Mouse (Mus musculus) granulocyte monocyte progenitor cell, adult 5-6 weeks (primary cell): Measurements from ENCODE around the gene Mrpl12. TPM values are rescaled to one million over a fixed set of nuclear protein-coding genes. Genes with fewer than 3 reads are reported as not detected.

ENCODE experiments used
- ATAC-seq: replicated peaks from 2 replicates; pipeline ENCODE4 v1.8.0; 2016; ENCODE audit warnings: mild to moderate bottlenecking, moderate TSS enrichment, inconsistent platforms; ENCODE audit not compliant: poor library complexity, severe bottlenecking
- total RNA-seq, 2 experiments: library from RNA; stranded (forward) in 1 of 2; stranded (reverse) in 1 of 2; fragments of 200-712, 200-1000 nt in 1 of 2; fragments of >200 nt in 1 of 2; fragmentation: Nextera tagmentation in 1 of 2; gene quantifications; 2 replicates each; pipeline ENCODE4 v1.2.3; 2014 to 2017

The Mrpl12 gene
- total RNA-seq, 2 experiments from 2014 or later: 121 to 159 TPM

DNA sequence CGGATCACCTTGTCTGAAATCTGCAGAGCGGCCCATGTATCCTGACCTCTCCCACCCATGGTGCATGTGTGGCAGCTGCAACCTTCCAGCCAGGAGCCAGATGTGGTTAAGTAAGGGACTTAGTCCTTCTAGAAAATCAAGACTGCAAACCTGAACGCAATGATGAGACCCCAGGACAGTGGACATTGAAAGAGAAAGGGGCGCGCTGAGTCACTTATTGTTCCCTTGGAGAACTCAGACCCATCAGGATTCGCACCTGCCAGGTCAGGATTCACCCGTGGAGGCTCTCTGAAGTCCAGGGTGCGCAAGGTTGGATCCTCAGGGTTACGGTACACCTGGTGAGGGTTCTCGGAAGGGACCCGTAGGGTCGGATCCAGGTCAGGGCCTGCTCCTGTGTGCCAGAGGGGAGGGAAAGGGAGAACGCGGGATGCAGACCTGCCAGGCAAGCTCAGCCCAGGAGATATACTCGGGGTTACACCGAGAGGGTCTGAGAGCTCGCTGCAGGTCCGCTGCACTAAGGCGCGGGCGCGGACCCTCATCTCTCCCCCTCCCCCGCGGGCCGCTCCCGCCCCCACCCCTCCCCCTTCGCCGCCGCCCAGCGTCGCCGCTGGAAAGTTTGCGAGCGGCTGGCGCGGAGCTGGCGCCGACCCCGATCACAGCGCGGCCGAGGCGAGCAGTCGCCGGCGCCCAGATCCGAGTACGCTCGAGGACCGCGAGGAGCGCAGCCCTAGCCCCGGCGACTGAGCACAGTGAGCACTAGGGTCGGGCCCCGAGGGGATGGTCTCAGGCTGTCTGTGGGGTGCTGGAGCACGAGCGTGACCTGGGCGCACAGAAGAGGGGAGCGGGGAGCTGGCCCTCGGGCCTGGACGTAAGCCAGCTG, 45.9 kb downstream of the Mrpl12 start, which contains the start of gene Gcgr:
TSS of gene Gcgr (plus strand) at position 615 of the 880 bp plus-strand sequence.
- peak; percentile 20 for ATAC-seq

DNA sequence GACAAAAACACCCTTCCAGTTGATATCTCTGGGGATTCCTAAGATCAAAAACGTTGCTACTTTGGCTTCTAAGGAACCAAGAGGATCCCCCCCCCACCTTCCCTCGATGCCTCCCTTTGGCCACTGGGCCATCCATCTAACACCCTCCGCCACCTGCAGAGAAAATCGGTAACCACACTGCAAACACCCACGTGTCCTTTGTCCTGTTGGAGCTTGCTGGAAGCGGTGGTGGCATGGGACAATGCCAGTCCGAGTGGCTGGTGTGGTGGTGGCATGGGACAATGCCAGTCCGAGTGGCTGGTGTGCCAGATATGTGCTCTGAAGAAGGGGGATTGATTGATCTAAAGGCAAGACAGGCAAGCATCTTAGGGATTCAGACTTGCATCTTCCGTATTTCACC, 47.2 kb downstream of the Mrpl12 start:
- no peak for ATAC-seq

DNA sequence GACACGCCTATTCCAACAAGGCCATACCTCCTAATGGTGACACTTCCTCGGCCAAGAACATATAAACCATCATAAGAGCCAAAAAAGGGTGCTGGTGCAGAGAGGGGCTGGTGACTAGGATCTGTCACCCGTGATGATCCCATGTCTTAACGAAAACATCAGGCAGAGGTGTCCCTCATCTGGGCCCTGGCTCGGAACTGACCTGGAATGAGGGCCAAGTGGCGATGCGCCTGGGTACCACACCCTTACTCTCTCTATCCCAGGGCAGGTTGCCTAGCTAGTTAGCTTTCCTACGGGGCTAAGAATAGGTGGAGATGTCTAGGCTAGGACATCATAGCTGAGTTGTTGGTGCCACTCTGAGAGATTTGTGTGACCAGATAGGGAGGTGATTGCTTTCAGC, 49.7 kb downstream of the Mrpl12 start:
- ATAC-seq: no peak

DNA sequence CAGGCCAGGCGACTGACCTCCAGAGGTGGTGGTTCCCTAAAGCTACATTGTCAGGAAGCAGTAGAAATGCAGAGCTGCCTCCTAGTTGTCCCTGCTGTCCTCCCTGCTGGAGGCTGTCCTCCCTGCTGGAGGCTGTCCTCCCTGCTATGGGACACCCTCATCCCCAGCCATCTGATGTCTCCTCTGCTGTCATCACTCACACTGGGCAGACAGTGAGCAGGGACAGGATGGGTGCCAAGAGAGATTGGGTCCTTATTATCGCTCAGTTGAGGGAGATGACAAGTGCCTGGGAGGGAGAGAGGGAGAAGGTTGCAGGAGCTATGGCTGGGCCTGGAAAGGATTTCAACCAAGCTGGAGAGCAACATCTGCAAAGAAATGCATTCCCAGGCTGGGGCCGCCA, 50.7 kb downstream of the Mrpl12 start:
- no peak for ATAC-seq

DNA sequence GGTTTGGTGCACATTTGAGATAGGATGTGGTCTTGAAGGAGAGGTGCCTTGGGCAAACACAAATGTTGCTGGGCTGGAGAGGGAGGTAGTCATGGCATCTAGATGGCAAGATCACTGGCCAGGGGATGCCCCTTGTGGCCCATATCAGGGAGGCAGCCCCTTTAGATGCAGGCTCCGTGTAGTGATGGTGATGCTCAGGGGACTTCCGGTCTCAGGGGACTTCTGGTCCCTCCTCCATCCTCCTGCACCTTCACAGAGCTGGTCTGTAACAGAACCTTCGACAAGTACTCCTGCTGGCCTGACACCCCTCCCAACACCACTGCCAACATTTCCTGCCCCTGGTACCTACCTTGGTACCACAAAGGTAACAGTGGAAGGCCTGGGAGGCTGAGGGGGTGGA, 51.4 kb downstream of the Mrpl12 start:
- ATAC-seq: no peak

DNA sequence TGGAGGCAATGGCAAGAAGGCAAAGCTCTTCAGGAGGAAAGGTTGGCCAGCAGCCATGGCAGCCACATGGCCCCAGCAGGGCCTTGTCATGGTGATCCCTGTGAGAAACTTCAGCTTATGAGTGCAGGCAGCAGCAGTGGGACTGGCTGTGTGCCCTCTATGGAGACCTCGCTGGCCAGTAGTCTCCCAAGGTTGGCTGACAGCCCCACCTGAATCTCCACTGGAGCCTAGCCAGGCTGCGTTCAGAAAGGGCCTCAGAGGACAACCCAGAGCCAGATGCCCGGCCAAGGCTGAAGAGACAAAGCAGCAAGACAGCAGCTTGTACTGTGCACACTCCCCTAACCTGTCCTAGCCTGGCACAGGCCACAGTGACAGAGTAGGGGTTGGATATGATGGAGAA, 54.1 kb downstream of the Mrpl12 start:
- ATAC-seq: no peak

Other genes with a start within 250 kb of the Mrpl12 start
- 1,412 and 1,653 TPM in 2 replicates for gene Actg1, start 136.1 kb upstream of the Mrpl12 start, total RNA-seq (2014; fragmentation: Nextera tagmentation)
- 733 and 780 TPM in 2 replicates for gene Actg1, start 136.1 kb upstream of the Mrpl12 start, total RNA-seq (2017)
- not detected in 2 replicates for gene Fscn2, start 123.1 kb upstream of the Mrpl12 start, total RNA-seq (2014; fragmentation: Nextera tagmentation)
- not detected in 2 replicates for gene Fscn2, start 123.1 kb upstream of the Mrpl12 start, total RNA-seq (2017)
- gene Faap100, start 105.8 kb upstream of the Mrpl12 start, total RNA-seq (2014; fragmentation: Nextera tagmentation): 8.3 and 13.2 TPM in 2 replicates
- 12.9 and 18.8 TPM in 2 replicates for gene Faap100, start 105.8 kb upstream of the Mrpl12 start, total RNA-seq (2017)
- 49.2 and 54.6 TPM in 2 replicates for gene Nploc4, start 46.9 kb upstream of the Mrpl12 start, total RNA-seq (2014; fragmentation: Nextera tagmentation)
- 34.1 and 36.6 TPM in 2 replicates for gene Nploc4, start 46.9 kb upstream of the Mrpl12 start, total RNA-seq (2017)
- gene Tspan10, start 42.0 kb upstream of the Mrpl12 start, total RNA-seq (2014; fragmentation: Nextera tagmentation): not detected in 2 replicates
- not detected in 2 replicates for gene Tspan10, start 42.0 kb upstream of the Mrpl12 start, total RNA-seq (2017)
- not detected in 2 replicates for gene Pde6g, start 31.1 kb upstream of the Mrpl12 start, total RNA-seq (2014; fragmentation: Nextera tagmentation)
- gene Pde6g, start 31.1 kb upstream of the Mrpl12 start, total RNA-seq (2017): not detected in 2 replicates
- 7.9 and 8.6 TPM in 2 replicates for gene Oxld1, start 26.5 kb upstream of the Mrpl12 start, total RNA-seq (2014; fragmentation: Nextera tagmentation)
- 12.8 and 19.5 TPM in 2 replicates for gene Oxld1, start 26.5 kb upstream of the Mrpl12 start, total RNA-seq (2017)
- gene Ccdc137, start 26.5 kb upstream of the Mrpl12 start, total RNA-seq (2014; fragmentation: Nextera tagmentation): 35.6 and 43.0 TPM in 2 replicates
- gene Ccdc137, start 26.5 kb upstream of the Mrpl12 start, total RNA-seq (2017): 39.4 and 57.7 TPM in 2 replicates
- 11.7 and 15.1 TPM in 2 replicates for gene Arl16, start 17.0 kb upstream of the Mrpl12 start, total RNA-seq (2014; fragmentation: Nextera tagmentation)
- 19.2 and 22.4 TPM in 2 replicates for gene Arl16, start 17.0 kb upstream of the Mrpl12 start, total RNA-seq (2017)
- 20.6 and 21.3 TPM in 2 replicates for gene Slc25a10, start 7.2 kb downstream of the Mrpl12 start, total RNA-seq (2014; fragmentation: Nextera tagmentation)
- 20.5 and 26.2 TPM in 2 replicates for gene Slc25a10, start 7.2 kb downstream of the Mrpl12 start, total RNA-seq (2017)
- gene Gcgr, start 46.1 kb downstream of the Mrpl12 start, total RNA-seq (2014; fragmentation: Nextera tagmentation): not detected in 2 replicates
- not detected in 2 replicates for gene Gcgr, start 46.1 kb downstream of the Mrpl12 start, total RNA-seq (2017)
- gene Mcrip1, start 65.1 kb downstream of the Mrpl12 start, total RNA-seq (2014; fragmentation: Nextera tagmentation): 64.7 and 75.8 TPM in 2 replicates
- 23.1 and 23.4 TPM in 2 replicates for gene Mcrip1, start 65.1 kb downstream of the Mrpl12 start, total RNA-seq (2017)
- not detected in 2 replicates for gene Ppp1r27, start 66.5 kb downstream of the Mrpl12 start, total RNA-seq (2014; fragmentation: Nextera tagmentation)
- not detected in 2 replicates for gene Ppp1r27, start 66.5 kb downstream of the Mrpl12 start, total RNA-seq (2017)
- 864 and 921 TPM in 2 replicates for gene P4hb, start 88.6 kb downstream of the Mrpl12 start, total RNA-seq (2014; fragmentation: Nextera tagmentation)
- 1,372 and 1,702 TPM in 2 replicates for gene P4hb, start 88.6 kb downstream of the Mrpl12 start, total RNA-seq (2017)
- gene Arhgdia, start 97.0 kb downstream of the Mrpl12 start, total RNA-seq (2014; fragmentation: Nextera tagmentation): 514 and 552 TPM in 2 replicates
- 163 and 168 TPM in 2 replicates for gene Arhgdia, start 97.0 kb downstream of the Mrpl12 start, total RNA-seq (2017)
- gene Alyref, start 113.8 kb downstream of the Mrpl12 start, total RNA-seq (2014; fragmentation: Nextera tagmentation): 161 and 171 TPM in 2 replicates
- 315 and 430 TPM in 2 replicates for gene Alyref, start 113.8 kb downstream of the Mrpl12 start, total RNA-seq (2017)
- 80.9 and 96.2 TPM in 2 replicates for gene Anapc11, start 113.8 kb downstream of the Mrpl12 start, total RNA-seq (2014; fragmentation: Nextera tagmentation)
- 26.9 and 27.0 TPM in 2 replicates for gene Anapc11, start 113.8 kb downstream of the Mrpl12 start, total RNA-seq (2017)
- not detected in 2 replicates for gene Npb, start 123.9 kb downstream of the Mrpl12 start, total RNA-seq (2014; fragmentation: Nextera tagmentation)
- gene Npb, start 123.9 kb downstream of the Mrpl12 start, total RNA-seq (2017): not detected in 2 replicates
- gene Pcyt2, start 133.3 kb downstream of the Mrpl12 start, total RNA-seq (2014; fragmentation: Nextera tagmentation): 48.1 and 70.3 TPM in 2 replicates
- 21.9 and 35.5 TPM in 2 replicates for gene Pcyt2, start 133.3 kb downstream of the Mrpl12 start, total RNA-seq (2017)
- 66.1 and 81.1 TPM in 2 replicates for gene Sirt7, start 140.6 kb downstream of the Mrpl12 start, total RNA-seq (2014; fragmentation: Nextera tagmentation)
- gene Sirt7, start 140.6 kb downstream of the Mrpl12 start, total RNA-seq (2017): 57.4 and 75.0 TPM in 2 replicates
- gene Mafg, start 149.0 kb downstream of the Mrpl12 start, total RNA-seq (2014; fragmentation: Nextera tagmentation): 28.7 and 37.0 TPM in 2 replicates
- 30.2 and 36.6 TPM in 2 replicates for gene Mafg, start 149.0 kb downstream of the Mrpl12 start, total RNA-seq (2017)
- gene Pycr1, start 159.2 kb downstream of the Mrpl12 start, total RNA-seq (2014; fragmentation: Nextera tagmentation): 14.6 and 15.9 TPM in 2 replicates
- 4.6 and 8.9 TPM in 2 replicates for gene Pycr1, start 159.2 kb downstream of the Mrpl12 start, total RNA-seq (2017)
- not detected in 2 replicates for gene Myadml2, start 163.5 kb downstream of the Mrpl12 start, total RNA-seq (2014; fragmentation: Nextera tagmentation)
- 0.69 and 1.9 TPM in 2 replicates for gene Myadml2, start 163.5 kb downstream of the Mrpl12 start, total RNA-seq (2017)
- gene Notum, start 176.6 kb downstream of the Mrpl12 start, total RNA-seq (2014; fragmentation: Nextera tagmentation): not detected in 2 replicates
- not detected in 2 replicates for gene Notum, start 176.6 kb downstream of the Mrpl12 start, total RNA-seq (2017)
- gene Aspscr1, start 188.4 kb downstream of the Mrpl12 start, total RNA-seq (2014; fragmentation: Nextera tagmentation): 44.6 and 84.7 TPM in 2 replicates
- 29.0 and 33.5 TPM in 2 replicates for gene Aspscr1, start 188.4 kb downstream of the Mrpl12 start, total RNA-seq (2017)
- 99.2 and 129 TPM in 2 replicates for gene Cenpx, start 229.1 kb downstream of the Mrpl12 start, total RNA-seq (2014; fragmentation: Nextera tagmentation)
- gene Cenpx, start 229.1 kb downstream of the Mrpl12 start, total RNA-seq (2017): 110 and 151 TPM in 2 replicates
- 16.7 and 35.0 TPM in 2 replicates for gene Lrrc45, start 229.3 kb downstream of the Mrpl12 start, total RNA-seq (2014; fragmentation: Nextera tagmentation)
- gene Lrrc45, start 229.3 kb downstream of the Mrpl12 start, total RNA-seq (2017): 30.6 and 46.2 TPM in 2 replicates
- 2.1 and 5.1 TPM in 2 replicates for gene Rac3, start 236.9 kb downstream of the Mrpl12 start, total RNA-seq (2014; fragmentation: Nextera tagmentation)
- 1.1 TPM in 2 replicates for gene Rac3, start 236.9 kb downstream of the Mrpl12 start, total RNA-seq (2017)
- gene Dcxr, start 242.7 kb downstream of the Mrpl12 start, total RNA-seq (2014; fragmentation: Nextera tagmentation): 15.9 and 24.1 TPM in 2 replicates
- 14.5 and 18.6 TPM in 2 replicates for gene Dcxr, start 242.7 kb downstream of the Mrpl12 start, total RNA-seq (2017)
- gene Cbr2, start 247.5 kb downstream of the Mrpl12 start, total RNA-seq (2014; fragmentation: Nextera tagmentation): not detected in 2 replicates
- gene Cbr2, start 247.5 kb downstream of the Mrpl12 start, total RNA-seq (2017): not detected in 2 replicates